8 mouse cellular contexts compared by ENCODE assay signal in genomic region chr10:38848884-38849499, GRCm38 (mm10). TPM values are rescaled to one million over a fixed set of nuclear protein-coding genes. Genes with fewer than 3 reads are reported as not detected.
A peak's percentile ranks its signal among the peaks of the same experiment; 100 is the strongest.
DNase-seq lines count a peak whose midpoint lies in the region.

No protein-coding gene starts in this region.

- peak; percentile 15 for DNase-seq in CD4-positive helper T cell, adult 2 months (ENCODE audit: low read depth, low spot score)
- DNase-seq in adrenal gland, adult (ENCODE audit: inconsistent age in 2 of 2, low spot score in 1 of 2): peak; percentile 38 to 83
- peak; percentile 80 for DNase-seq in embryo, embryonic 10 days (ENCODE audit: low spot score)
- DNase-seq in gastrocnemius, postnatal 36 days: peak; percentile 65 to 77
- DNase-seq in layer of hippocampus, adult 8-10 months (ENCODE audit: low spot score in 2 of 2): peak; percentile 35 to 75
- DNase-seq in lung, postnatal 25 days (ENCODE audit: low spot score): peak; percentile 57
- DNase-seq in right cerebral cortex, postnatal 14 days: peak; percentile 75
- DNase-seq in urinary bladder, postnatal 4 days (ENCODE audit: low spot score in 2 of 2): peak; percentile 52 to 83

- intact Hi-C loops in gastrocnemius, postnatal 36 days (cut with DNase I): loop anchor here (5.0 kb wide), 2 partner anchors 1712 to 1777 kb away; partner anchors contain the start of gene Marcks

RNA-seq across cellular contexts. Expression of gene Rfpl4b, which starts 27.4 kb away (rescaled TPM):
- total RNA-seq in gastrocnemius, postnatal 36 days (2021): not detected
- not detected for total RNA-seq in layer of hippocampus, adult 8-10 months (2022)

Comparison
In these comparisons a context has a peak if more than half of its experiments do, and no peak if none do; other contexts are left out.
1. Peak in every context shown above with its lines: DNase-seq.
2. DNase-seq: peak in every context shown above with its lines; median percentile 80 in embryo, embryonic 10 days; 75 in right cerebral cortex, postnatal 14 days; 71 in gastrocnemius, postnatal 36 days; 68 in urinary bladder, postnatal 4 days; 60 in adrenal gland, adult; 57 in lung, postnatal 25 days; 55 in layer of hippocampus, adult 8-10 months; 15 in CD4-positive helper T cell, adult 2 months.